Mouse (Mus musculus) heart, postnatal 0 days (tissue): Measurements from ENCODE around the gene Tomm22.

Experiments used
- CTCF ChIP-seq: IDR thresholded peaks from 2 replicates; pipeline ENCODE4 v1.5.1; 2016; ENCODE audit warnings: antibody characterized with exemption, control low read depth, low read depth
- EP300 ChIP-seq: IDR thresholded peaks from 2 replicates; pipeline ENCODE4 v1.6.1; 2016; ENCODE audit warnings: antibody characterized with exemption, low read depth

DNA sequence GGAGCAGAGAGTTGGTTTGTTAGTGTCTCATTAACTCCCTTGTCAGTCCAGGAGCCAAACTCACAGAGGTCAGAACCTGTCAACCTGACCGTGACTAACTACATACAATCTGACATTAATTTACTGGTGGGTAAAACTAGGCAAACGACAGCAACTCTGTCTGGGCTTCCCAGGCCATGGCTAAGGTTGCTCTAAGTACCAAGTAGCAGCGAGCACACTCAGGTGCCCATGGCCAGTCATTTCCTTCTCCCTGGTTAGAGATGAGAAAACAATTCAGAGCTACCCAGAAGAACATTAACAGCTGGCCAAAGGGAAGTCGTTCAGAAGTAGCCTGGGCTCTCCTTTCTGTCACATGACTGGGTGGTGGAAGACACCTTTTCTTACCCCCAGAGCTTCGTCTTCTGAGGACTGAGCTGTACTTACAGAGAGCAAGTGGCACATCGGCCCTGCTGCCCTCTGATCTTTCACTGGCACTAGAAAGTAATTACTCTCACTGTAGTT is 14.5 kb downstream of the Tomm22 start:
- TF ChIP-seq CTCF (no peak), EP300 (no peak)
